Mouse (Mus musculus) frontal cortex, adult (tissue): ENCODE data around the gene Dio1.
A peak's percentile ranks its signal among the peaks of the same experiment; 100 is the strongest.

Source experiments
- ATAC-seq: cut with Nextera tagmentation; 2 replicates; pipeline ENCODE4 v1.9.2; 2017; ENCODE audit warnings: mild to moderate bottlenecking, moderate library complexity, mixed read lengths; ENCODE audit not compliant: low TSS enrichment

Dio1 gene

DNA sequence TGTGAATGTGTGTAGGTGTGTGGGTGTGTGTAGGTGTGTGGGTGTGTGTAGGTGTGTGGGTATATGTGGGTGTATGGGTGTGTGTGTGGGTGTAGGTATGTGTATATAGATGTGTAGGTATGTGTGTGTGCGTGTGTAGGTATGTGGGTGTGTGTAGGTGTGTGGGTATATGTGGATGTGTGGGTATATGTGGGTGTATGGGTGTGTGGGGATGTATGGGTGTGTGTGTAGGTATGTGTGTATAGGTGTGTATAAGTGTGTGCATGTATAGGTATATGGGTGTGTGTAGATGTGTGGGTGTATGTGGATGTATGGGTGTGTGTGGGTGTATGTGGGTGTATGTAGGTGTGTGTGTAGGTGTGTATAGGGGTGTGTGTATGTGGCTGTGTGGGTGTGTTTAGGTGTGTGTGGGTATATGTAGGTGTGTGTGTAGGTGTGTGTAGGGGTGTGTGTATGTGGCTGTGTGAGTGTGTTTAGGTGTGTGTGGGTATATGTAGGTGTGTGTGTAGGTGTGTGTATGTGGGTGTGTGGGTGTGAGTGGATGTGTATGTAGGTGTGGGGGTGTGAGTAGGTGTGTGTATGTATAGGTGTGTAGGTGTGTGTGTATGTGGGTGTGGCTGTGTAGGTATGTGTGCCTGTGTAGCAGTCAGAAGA lies 5.9 kb downstream of the Dio1 start:
- no peak for ATAC-seq

DNA sequence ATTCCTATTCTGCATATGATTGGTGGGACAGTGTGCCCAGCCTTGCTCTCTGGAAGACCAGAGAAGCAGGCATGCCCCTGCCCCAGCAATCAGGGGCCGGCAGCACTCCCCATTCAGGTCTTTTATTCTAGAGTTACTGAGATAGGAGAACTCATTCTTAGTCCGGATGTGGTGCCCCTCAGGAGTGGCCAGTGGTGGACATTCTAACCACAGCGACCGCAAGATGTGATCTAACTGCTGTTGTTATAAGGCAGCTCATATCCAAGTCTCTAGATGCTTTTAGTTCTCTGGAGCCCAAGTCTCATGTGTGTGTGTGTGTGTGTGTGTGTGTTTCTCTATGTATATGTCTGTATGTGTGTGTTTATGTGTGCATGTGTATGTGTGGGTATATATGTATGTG lies 6.6 kb downstream of the Dio1 start:
- ATAC-seq, result no peak

DNA sequence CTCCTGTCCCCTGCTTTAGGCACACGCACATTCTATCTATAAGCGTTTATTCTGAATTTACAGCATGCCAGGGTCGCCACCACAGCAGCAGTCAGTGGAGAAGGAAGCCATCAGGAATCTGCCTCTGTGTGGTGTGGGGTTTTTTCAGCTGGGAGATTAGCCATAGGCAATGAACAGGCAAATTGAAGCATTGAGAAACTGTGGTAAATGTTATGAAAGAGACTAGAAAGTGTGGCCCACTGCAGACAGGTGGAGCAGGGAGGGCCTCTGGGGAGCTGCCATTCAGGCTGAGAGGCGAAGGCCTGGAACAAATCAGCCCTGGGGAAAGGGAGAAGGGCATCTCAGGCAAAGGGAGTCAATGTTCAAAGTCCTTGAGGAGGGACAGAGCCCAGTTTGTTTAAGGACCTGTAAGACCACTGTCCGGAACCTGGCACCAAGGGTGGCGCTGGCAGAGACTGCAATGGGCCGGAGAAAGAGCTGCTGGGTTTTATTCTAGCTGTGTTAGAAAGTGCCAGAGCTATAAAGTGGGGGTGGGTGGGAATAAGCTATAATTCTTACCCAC lies 7.1 kb downstream of the Dio1 start:
- ATAC-seq, result no peak

DNA sequence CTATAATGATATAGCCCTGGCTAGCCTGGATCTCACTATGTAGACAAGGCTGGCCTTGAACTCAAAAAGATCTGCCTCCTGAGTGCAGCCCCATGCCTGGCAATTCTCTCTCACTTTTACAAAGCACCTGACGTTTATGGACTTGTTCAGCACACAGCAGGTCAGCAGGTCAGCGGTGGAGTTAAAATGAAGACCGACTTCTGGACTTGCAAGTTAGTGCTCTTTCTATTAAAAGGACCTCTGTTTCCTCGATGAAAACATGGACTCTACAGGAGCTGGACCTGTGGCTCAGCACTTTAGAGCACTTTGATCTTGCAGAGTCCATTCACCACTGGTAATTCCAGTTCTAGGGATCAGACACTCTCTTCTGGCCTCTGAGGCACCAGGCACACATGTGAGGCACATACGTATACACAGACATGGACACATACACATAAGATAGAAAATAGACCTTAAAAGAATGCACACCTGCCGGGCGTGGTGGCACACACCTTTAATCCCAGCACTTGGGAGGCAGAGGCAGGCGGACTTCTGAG lies 8.8 kb downstream of the Dio1 start:
- ATAC-seq, result no peak

DNA sequence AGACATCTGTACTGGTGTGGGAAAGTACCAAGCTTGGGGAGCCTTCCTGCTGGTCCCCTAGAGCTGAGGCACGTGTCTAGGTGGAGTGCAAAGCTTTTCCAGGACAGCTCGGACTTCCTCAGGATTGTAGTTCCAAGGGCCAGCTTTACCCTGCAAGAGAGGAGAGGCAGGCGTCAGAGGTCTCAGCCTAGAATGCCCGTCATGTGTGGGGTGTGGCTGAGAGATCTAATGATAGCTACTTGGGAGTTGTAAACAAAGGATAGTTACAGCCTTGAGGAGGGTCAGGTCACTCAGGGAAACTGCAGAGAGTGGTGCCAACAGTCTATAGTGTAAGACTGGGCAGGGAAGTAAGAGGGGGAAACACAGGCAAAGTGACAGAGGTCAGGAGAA lies 14.7 kb downstream of the Dio1 start:
- ATAC-seq, result no peak

DNA sequence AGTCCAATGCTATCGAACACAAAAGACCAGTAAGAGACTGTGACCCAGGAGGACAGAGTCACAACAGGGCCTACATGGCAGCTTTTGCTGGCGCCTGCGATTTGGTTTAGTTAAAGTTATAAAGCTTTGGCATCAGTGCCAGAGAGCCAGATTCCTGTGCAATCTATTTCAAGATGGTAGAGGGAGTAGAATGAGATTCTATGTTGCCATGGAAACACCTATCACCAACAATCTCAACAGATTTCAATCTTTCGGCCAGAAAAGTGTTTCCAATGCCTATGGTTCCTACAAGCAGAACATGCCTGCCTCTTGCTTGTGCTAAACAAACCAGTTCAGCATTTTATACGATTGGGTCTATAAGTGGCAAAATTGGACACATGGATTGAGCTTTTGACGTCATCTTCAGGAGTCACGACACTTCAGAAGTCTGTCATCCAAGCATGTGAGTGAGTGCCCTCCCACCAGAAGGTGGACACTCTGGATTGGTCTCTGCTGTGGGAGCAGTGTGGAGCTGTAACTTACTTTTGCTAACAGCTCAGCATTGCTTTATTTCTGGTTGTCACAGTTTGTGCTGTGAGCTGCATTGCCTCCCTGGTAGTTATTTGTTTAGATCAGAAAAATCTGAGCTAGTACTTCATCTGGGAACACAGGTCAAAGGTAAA lies 15.2 kb downstream of the Dio1 start:
- ATAC-seq, result peak; percentile 88

DNA sequence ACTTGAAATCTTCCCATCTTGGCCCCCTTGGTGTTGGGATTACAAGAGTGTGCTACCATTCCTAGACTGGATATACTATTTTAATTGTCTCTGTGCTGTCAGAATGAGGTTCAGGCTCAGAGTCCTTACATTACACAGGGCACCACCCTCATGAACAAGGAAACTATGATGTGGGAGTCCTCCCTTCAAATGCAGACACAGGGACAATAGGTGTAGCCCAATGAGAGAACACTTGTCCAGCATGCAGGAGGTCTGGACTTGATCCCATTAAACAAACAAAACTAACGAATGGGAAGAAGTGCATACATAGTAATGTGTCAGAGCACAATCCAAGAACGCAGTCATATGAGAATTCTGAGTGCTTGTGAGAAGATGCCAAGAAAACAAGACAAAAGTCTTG lies 19.5 kb downstream of the Dio1 start:
- ATAC-seq, result no peak

DNA sequence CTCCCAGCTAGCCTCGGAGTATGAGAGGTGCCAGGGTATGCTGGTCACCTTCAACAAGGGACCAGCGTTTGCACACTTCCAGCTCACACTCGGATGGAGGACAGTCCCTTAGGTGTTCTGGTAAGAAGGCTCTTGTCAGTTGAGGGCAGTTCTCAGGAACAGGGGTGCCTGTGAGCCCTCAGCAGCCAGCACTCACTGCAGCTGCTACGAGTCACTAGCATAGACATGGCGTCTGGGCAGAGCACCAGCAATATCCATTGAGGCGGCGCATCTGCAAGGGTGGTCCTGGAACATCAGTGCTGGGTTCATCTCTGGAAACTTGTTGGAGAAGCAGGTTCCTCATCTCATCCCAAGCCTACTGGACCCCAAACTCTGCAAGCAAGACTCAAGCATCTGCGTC lies 20.6 kb downstream of the Dio1 start:
- no peak for ATAC-seq

DNA sequence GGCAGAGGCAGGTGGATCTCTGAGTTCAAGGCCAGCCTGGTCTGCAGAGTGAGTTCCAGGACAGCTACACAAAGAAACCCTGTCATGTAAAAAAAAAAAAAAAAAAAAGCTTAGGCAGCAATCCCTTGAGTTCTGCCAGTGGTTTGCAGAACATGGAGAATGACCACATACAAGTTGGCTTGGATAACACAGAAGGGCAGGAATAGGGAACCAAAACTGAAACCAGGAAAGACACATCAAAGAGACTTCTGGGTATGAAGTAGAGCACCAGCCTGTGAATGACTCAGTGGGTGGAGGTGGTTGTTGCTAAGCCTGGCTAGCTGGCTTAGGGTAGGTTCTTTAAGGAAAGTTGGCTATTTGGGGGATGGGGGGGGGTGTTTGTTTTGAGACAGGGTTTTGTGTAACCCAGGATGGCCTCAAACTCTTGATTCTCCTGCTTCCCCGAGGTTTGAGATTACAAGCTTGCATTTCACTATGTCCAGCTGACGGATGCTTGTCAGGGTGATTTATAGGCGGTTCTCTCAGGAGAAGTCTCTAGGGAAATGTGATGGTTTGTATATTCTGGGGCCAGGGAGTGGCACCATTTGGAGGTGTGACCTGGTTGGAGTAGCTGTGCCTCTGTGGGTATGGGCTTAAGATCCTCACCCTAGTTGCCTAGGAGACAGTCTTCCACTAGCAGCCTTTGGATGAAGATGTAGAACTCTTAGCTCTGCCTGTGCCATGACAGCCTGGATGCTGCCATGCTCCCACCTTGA lies 21.3 kb downstream of the Dio1 start:
- ATAC-seq, result peak; percentile 62; the same call in 1 of the 2 replicates

DNA sequence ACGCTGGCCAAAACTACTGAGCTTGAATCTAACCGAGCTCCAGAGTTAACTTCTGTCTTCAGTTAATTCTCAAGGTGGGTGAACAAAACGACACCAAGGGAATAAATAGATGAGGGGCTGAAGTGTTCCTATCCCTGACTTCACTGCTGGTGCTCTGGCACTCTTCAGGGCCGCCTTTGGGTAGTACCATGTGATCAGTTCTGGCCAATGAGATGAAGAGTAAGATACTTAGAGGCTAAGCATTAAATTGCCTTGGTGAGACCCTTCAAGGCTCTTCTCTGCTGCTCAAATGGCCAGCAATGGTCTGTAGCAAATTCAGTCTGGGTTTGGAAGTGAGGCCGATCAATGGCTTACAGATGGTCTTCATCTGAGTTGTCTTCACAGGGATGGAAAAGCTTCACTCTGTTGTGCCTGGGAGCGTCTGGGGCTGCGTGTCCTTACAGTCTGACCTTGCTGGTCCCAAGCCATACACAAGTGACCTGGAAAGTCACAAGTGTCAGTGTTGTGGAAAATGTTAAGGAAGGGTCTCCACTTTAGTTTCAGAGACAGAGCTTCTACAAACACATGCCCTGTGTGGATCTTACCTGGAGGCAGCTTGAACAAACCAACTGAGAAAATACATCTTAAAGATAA lies 26.0 kb downstream of the Dio1 start:
- ATAC-seq, result no peak

DNA sequence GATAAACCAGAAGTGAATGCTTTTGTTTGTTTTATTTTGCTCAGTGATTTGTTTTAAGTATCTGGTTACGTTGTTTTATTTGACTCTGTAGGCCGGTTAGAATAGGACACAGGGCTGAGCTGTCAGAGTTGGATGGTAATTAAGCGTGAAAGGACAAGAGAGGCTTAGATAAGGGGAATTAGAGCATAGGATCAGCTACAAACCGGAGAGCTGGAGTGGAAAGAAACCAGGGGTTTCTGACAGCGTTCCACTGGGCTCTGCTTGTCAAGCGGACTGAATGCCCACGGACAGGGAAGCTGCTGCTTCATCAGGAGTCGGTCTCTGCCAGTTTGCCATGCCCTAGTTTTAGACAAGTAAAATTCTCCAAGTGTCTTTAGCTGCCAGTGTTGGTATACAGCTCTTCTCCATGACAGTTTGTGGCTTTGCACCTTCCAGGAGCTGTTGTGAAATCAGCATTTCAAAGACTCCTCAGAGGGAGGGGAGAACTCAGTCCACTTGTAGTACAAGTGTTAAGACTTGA lies 28.7 kb downstream of the Dio1 start:
- ATAC-seq, result no peak

DNA sequence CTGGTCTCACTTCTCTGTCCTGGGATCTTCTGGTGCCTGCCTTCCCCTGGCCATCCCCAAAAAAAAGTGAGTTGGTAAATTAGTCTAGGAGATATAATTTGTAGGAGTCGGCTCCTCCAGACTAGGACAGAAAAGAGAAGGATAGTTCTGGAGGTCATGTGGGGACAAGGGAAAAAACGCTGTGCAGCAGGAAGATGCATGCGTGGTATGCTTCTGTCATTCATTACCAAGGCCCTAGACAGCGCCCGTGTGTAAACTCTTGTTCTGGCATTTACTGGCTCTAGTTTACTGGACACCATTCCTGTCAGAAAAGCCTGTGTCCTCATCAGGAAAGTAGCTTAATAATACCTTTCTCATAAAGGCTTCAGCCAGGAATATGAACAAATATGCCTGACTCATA lies 32.5 kb downstream of the Dio1 start:
- ATAC-seq, result no peak

DNA sequence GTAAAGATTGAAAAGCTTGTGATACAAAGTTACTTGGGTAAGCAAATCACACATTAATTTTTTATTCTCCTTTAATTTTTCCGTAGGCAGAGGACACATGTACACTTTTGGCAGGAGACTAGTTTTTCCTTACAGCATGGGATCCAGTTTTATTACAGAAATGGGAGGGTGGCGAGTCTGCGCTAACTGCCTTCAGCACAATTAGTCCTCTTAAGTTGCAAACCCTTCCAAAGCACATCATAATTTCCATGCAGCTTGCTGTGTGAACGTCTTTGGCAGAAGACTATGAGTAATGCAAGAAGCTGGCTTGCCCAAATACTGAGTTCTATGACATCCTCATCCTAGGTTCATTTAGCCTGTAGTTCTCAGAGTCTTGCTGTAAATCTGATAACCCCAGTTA lies 33.3 kb downstream of the Dio1 start:
- peak; percentile 59; the same call in 1 of the 2 replicates for ATAC-seq

DNA sequence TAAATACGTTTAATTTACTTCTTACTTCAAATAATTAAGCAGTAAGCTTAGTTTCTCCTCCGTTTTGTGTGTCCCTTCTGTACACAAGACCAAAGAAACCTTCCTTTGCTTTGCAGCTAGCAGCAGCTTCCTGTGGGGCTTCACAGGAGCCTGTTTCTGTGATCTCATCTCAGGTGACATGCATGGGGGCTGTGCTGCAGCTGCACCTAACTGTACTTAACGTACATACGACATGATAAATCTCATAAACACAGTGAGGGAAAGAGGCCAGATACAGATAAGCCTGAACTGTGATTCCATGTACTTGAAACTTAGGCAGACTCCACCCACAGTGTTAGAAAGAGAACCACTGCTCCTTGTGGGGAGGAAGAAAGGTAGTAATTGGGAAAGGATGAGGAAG lies 47.0 kb downstream of the Dio1 start:
- ATAC-seq, result no peak

DNA sequence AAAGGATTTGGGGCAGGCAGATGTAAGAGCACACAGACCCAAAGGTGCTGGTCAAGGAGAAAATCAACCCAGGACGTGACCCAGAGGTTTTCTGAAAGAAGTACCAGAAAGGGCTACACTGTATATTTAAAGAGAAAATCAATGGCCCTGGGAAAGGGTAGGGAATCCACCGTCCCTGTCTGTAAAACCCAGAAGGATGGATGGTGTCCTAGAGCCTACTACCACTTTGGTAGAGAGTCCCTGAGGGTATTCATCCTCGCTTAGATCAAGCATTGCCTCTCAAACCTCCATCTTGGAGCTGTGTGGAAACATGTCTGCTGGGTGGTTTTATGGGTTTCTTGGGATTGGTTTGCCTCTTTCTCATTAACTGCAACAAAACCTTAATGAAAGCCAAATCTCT lies 52.6 kb downstream of the Dio1 start:
- ATAC-seq, result no peak

DNA sequence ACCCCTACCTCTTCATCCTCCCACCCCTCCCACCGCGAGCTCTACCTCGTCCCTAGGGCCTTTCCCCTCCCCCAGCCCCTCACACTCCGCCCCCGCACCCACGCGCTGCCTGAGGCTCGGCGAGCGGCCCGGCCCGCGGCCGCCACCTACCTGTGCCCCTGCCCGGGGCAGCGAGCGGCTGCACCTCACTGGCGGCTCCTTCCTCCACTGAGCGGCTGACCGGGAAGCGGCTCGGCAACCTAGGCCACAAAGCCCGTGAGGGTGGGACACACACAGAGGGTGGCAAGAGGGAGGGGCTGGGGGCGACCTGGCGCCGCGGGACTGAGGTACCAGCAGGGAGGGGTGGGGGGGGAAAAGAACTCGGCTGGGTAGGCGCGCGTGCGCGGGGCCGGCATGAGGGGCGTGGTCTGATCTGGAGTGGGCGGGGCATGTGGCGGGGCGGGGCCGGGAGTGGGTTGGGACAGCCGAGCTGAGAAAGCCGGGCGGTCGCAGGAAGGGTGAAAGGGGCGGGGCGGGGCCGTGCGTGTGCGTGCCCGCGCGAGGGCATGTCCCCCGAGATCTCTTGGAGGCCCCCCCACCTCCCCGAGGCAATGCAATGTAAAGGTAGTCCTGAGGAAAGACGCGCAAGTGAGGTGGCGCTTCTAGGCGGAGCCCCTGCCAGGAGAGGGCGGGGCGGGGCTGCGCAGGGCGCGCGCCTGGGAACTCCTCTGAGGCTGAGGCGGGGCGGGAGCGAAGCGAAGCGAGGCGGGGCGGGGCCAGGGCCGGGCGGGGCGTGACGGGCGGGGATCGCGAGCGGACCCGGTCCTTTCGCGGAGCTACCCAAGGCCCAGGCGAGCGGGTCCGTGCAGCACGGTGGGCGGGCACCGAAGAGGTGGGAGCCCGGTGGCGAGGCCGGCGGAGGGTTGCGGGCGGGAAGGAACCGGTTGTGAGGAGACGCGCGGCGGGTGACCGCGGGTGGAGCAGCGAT lies 53.6 kb downstream of the Dio1 start, which contains the start of the genes Lrrc42 and Hspb11:
TSS of gene Lrrc42 (minus strand) at position 408 of the 967 bp plus-strand sequence.
TSS of gene Hspb11 (plus strand) at position 469 of the 967 bp plus-strand sequence.
- peak; percentile 92 for ATAC-seq

DNA sequence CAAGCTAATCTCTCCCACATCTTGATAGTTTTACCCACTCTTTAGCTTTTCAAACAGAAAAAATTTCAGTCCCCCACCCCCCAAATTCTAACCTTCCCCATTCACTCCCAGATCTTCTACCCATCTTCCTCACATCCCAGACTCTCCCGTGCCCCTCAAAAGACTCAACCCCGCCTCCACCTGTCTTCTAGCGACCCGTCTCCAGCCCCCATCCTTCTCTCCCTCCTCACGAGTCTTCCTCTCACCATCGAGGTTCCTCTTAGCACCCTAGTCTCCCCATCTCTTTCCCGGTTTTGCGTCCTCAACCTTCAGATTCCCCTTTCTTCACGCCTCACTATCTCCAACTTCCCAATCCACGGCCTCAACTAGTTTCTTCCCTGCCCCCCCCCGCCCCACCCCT lies 54.4 kb downstream of the Dio1 start:
- ATAC-seq, result no peak

DNA sequence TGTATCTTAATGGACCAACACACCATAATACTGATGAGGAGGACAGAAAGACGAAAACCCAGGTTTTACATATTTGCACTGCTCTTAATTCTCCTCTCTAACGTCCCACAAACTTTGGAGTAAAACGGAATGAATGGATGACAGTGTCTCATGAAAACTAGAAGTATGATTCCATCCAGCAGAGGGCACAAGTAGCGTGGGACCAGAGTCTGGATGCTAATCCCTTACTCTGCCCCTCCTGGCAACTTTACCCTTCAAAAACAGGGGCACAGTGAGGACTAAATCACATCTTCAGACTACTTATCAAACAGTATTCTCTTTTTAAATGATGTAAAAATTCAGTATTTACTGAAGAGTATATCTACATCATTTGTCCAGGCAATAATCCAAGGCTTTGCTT lies 56.5 kb downstream of the Dio1 start:
- ATAC-seq, result no peak

DNA sequence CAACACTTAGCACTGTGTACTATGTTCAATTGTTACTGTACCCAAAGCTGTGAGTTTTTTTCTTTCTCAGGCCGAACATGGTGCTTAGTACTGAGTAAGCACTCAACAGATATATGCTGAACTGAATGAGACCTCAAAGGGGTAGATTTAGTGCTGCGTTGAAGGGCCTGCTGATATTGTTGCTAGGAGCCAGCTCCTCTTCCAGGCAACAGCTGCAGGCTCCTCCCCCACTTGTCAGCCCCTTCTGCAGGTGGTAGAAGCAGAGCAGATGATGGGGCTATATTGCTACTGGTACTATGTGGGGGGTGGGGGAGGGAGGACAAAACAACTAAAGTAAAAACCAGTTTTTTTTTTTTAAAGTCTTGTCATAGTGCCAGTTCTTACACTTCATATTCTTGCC lies 57.5 kb downstream of the Dio1 start:
- no peak for ATAC-seq

DNA sequence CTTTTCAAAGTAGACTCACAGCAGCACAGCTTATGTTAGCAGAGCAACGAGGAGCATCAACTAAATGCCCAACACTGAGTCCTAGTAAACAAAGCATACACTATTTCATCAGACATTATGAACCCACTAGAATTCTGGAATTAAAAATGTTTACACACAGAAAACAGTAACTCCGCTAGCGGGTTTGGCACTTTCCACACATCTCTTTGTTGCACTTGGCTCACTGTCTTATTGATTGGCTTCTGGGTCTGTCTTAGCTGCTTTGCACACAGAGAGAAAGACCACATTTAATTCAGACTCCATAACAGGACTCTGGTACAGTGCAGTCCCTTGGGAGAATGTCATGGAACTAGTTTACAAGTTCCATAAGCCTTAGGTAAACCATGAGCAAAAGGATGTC lies 58.9 kb downstream of the Dio1 start:
- no peak for ATAC-seq
